Mouse (Mus musculus): ENCODE results near the gene Gm4922.

Gm4922 gene

DNA sequence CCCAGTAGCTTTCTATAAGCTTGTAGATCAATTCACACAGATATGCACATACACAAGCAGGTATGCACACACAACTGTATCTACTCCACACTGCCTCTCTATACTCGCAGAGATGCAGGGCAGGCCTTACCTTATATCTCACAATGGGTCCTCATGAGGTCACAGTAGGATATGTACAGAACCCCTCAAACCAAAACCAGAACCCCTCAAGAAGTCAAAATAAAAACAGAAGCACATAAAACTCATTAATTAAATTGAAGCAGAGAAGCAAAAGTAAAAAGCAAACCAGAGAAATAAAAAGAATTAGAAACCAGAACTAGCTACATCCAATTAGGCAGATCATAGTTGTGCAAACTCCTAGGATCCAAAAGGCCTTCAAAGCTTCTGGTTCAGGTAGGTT lies at the start of gene Gm4922:
Gene Gm4922 (minus strand): TSS at position 101 of the 400 bp plus-strand sequence.
- DNase-seq = no peak

DNA sequence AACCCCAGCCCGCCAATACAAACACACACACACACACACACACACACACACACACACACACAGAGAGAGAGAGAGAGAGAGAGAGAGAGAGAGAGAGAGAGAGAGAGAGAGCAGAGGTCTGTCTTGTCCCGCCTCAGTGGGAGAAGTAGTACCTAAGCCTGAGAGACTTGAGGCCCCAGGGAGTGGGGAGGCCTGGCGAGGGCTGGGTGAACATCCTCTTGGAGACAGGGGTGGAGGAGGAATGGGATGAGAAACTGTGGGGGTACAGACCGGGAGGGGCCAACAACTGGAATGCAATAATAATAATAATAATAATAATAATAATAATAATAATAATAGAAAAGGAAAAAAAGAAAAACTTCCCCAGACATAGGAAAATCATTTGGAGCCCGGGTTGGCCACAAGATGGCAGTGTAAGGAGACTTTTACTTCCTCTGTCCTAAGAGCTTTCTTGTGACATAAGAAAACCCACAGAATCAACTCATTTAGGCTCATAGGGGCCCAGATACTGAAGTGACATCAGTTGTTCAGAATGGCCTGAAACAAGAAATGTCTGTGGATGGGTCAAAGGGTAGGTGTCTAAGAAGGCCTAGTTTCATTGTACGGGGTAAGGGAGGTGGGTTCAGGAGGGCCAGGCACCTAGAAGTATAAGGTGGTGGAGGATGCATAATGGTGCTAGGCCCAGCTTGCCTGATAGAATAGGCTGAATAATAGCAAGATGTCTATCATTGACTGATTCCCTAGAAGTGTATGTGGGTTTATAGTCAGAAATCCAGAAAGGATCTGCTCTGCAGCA lies 49.3 kb upstream of the Gm4922 start:
- DNase-seq = peak; percentile 47

DNA sequence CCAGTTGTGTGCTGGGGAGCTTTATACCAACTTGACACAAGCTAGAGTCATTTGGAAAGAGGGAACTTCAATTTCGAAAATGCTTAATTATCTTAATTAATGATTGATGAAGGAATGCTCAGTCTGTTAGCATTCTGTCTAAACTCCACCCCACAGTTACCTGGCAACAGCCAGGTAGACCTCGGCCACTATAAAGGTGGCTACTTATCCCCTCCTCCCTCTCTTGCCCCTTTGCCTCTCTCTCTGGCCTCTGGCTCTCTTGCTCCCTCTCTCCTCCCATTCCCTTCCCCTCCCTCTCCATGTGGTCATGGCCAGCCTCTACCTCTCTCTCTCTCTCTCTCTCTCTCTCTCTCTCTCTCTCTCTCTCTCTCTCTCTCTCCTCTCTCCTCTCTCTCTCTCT lies 47.8 kb upstream of the Gm4922 start:
- no peak for DNase-seq

DNA sequence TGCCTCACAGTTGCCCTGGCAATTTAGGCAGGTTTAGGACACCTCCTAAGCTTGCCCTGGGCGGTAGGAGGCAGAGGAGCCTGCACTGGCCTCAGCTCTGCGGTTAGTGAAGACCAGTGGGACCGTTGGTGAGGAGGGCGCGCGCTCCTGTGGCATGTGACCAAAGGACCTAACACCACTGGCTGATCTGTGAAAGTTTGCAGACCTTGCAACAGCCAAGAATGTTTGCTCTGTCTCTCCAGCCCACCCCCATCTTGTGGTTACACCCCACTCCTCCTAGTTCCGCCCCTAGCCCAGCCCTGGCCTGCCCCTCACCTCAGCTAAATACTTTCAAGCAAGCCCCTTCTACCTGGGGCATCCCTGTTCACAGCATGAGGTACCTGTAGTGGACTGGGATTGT lies 45.2 kb upstream of the Gm4922 start:
- DNase-seq = no peak

DNA sequence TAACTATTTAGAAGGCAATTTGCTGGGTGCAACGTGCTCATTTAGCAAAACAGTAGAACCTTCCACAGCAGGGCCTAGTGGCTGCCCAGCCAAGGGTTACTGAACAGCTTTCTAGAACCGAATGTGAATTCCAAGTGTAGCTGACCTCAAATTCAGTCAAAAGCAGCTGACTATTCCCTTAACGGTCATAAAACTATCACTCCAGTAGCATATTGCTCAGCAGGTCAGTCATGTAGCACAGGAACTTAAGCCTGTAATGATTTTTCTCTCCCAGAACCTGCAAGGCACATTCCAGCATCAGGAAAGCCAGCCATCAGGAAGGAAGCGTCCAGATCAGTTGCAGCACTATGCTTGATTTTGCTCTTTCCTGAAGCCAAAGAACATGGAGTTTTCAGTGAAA lies 43.8 kb upstream of the Gm4922 start:
- DNase-seq = no peak

DNA sequence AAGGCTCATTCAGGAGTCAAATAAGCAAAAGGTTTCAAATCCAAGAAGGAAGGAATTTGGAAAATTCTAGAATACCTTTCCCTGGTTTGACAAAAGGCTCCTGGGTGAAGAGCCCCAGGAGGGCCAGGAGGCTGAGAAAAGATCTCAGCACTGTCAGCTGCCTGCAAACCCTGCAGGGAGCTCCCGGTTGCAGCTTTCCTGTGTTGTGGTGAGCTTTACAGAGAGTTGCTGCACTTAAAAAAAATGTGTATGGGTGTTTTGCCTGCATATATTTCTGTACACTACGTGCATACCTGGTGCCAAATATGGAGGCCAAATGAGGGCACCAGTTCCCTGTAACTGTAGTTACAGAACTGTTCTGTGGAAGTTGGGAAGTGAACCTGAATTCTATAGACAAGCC lies 41.3 kb upstream of the Gm4922 start:
- DNase-seq = no peak

DNA sequence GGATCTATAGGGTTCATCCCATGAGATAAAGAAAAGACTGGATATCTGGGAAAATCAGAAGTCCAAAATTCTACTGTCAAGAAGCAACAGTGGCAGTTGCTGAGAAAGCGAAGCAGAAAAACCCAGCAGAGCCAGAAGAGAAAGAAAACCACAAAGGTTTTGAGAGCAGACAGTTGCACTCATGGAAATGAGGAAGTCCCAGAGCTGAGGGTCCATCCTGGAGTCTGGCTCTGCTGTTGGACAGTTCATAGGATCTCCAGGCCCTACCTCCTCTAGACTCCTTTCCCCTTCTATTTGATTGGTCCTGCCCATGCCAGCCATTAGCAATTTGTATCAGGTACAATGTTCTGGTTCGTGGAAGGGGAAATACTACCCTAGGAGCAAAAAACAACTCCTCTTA lies 39.5 kb upstream of the Gm4922 start:
- no peak for DNase-seq

DNA sequence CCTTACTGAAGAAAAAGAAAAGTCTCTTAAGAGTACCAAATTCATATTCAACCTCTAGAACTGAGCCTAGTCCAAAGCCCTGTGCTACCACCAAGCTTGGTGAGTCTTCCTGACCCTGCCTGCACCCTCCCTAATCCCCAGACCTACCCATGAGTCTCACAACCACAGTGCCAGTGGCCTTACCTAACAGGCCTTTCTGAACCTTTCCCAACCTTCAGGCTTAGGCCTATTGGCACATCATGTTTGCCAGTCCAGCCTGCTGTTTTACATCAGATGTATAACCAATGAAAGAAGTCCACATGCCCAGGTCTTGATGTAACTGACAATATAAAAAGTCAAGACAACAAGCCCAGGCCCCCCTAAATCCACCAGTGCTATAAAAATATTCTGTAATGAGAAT lies 38.5 kb upstream of the Gm4922 start:
- no peak for DNase-seq

DNA sequence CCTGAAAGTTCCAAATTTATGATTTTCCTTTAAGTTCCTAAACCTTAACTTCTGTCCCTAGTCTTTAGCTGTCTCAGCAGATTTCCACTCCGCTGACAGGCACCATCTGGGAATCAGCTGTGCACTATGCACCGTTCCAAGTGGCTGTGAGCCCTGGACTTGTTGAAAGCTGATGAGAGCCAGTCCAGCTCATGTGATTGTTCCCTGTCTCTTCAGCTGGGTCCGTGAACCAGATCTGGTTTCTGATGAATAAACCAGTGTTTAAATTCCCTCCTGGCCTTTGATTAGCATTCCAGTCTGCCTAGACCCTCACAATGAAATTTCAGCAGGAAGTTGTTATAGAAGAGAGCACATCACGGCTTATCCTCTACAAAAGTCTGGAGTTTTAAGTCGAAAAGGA lies 30.0 kb upstream of the Gm4922 start:
- DNase-seq = peak; percentile 64

DNA sequence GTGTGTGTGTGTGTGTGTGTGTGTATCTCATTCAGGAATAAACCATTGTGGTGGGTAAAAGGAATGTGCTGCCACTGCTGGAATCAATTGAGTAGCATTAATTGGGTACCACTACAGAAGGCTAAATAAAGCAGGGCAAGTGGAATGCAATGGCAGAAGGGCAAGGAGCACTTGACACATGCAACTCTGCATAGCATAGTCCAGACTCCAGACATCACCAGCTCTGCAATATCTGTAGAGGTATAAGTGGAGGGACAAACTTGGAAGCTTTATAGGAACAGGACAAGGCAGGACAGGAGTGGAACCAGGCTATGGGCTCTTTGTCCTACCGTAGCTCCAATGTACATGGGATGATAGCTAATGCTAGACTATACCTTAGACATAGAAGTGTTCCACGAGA lies 25.2 kb upstream of the Gm4922 start:
- DNase-seq = no peak

DNA sequence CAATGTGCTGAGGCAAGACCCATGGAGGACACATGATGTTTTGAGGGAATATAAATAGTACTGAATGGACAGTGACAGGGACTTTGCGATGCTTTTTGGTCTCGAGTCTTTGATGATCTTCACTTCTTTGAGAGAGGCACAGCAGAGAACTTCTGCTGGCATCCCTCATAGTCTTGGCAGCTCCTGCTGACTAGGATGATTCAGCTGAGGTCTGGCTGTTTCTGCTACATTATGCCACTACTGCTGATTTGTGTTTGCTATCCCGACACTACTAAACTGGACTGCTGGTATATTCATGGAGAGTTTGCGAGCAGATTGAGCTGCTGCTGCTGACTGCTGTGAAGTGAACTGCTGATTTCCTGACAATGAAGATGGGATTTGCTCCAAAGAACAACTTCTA lies 3.5 kb upstream of the Gm4922 start:
- DNase-seq = no peak

DNA sequence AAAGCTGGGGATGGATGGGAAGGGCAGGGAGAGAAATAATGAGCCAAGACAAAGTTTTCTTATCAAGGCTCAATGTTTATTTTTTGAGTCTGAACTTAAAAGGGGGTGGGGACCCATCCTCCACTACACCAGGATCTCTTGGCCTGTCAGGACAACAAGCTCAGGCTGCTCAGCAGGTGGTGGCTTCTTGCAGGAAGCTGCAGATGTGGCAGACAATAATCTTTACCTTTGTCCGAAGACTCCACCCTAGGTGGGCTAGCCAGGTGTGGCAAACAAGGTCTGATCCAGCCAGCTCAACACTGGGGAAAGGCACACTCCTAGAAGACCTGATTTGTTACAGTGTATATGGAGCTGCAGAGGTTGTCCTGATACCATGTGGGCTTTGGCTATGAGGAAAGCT lies 2.0 kb upstream of the Gm4922 start:
- no peak for DNase-seq

DNA sequence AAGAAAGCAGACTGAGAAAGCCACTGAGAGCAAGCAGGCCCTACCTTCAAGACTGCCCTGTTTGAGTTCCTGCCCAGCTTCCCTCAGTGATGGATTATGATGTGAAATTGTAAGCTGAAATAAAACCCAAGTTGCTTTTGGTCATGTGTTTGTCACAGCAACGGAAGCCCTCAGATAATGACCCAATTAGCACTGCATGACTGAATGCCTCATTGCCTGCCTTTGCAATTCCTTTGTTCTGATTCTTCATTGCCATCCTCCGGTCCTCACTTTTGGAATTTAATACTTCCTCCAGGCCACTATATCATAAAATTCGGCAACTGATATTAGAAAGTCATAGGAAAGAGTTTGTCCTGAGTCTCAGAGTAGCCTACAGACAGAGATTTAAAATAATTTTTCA lies 9.0 kb downstream of the Gm4922 start:
- DNase-seq = no peak

DNA sequence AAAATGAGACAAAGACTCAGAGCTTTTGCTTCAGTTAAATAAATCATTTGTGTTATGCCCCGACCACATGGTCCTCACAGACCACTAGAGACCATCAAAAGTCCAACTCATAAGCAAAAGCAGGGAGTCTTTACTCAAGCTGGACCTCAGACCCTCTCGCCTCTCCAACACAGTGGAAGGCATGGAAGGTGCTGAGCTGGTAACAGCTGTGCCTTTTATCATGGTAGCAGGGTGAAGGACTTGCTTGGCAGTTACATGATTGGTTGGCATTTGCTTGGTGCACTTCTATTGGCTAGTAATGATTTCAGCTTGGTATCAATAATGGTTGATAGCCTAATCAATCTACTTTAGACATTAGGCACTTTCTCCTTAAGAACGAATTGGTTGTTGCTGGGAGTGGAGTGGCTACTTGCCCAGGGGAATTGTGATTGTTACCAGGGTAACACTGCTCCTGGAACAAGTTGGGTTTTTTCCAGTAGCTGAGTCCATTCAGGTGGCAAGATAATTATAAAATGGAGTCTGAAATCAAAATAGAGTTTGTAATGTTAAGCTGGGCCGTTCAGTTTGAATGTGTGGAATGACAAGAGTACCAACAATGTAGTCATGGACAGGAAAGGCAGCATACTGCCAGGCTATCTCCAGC lies 13.9 kb downstream of the Gm4922 start:
- no peak for DNase-seq

DNA sequence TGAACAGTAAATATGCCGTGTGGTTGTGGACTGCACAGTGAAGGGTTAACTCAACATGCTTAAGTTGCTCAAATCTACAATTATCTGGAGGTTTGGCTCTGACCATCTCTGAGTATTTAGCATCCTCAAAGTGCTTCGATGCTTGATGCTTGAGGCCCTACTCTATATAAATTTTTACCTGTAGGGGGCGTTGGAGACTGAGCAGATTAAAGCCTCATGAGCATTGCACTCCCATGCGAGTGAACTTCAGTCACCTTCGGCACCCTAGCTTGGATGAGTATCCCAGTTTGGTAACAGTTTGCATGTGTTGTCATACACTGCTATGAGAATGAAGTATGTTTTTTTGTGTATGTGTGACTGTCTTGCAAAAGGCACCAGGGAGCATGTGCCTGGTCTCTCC lies 16.7 kb downstream of the Gm4922 start:
- peak; percentile 9 for DNase-seq

DNA sequence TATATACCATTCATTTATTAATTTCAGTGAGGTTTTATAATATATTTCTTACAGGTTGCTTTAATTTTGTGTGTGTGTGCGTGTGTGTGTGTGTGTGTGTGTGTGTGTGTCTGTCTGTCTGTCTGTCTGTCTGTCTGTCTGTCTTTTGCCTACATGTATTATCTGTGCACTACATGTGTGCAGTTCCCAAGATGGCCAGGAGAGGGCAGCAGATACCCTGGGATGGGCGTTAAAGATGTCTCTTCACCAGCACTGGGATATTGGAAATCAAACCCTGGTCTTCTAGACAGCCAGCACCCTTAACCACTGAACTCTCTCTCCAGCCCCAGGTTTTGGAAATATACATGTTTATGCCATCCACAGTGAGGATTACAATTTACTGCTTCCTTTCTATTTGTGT lies 26.4 kb downstream of the Gm4922 start:
- DNase-seq = peak; percentile 40

DNA sequence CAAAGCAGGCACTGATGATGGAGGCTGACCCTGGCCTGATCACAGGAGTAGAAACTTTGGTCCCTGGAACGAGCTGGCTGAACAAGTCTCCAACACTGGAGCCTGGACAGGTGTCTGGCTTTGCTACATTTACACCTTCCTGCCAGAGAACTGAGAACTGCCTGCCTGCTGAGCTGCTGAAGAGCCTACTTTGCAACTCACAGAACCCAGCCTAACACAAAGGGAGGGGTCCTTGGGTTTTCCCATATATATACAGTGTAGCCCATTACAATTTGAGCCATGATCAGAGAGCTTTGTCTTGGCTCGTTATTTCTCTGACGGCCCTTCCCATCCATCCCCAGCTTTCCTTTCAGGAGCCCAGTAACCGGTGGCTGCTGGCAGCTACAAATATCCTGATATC lies 36.5 kb downstream of the Gm4922 start:
- DNase-seq = no peak

DNA sequence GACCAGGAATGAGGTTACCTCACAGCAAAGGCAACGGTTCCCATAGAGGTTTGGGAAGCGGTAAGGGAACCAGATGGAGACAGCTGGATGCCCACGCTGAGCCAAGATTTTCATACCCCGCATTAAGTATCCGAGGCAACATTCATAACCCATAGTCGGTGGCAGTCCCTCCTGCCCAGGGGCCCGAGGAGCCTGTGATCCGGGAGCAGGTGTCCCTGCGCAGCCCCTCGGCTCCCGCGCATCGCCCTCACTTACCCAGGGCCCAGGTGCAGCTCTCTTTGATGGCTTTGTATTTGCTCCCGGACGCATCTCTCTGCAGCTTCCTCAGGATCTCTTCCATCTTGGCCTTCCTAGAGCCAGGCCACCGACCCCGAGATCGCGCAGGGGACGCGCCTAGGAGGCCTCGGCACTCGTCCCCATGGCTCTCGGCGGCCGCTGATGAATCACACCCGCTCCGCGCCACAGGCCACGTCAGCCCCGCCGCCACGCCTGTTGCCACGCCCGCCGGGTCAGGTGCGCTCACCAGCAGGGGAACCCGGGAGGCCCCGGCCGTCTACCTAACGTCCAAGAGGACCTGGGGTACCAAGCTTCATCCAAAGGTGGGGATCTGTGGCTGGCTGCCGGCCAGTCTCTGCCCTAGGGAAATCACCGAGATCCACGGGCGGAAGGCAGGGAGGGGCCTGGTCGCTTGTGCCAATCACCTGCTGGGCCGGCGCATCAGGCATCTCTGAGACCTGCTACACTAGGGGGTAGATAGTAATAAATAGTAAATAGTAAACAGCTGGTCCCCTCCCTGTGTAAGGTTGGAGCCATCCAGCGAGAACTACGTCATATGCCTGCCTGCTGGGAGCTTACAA lies 43.1 kb downstream of the Gm4922 start, which contains the start of gene Arfgef3:
Gene Arfgef3 (minus strand): TSS at position 664 of the 857 bp plus-strand sequence.
- peak; percentile 68 for DNase-seq

DNA sequence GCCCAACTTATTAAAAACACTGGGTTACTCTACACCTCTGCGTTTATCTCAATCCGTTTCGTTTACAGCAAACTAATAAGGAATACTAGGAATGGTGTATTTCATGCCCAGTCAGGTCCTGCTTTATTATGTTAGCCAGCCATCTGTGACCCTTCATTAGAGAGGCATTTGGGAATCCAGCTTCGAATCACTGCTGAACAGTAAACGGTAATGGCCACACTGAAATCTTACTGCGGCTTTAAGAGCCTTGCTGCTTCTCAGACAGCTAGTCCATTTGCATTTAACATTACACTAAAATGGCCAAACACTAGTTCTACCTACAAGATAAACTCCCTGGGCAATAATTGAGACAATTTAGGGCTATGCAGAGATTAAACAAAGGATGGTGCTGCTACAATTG lies 44.5 kb downstream of the Gm4922 start:
- peak; percentile 2 for DNase-seq

DNA sequence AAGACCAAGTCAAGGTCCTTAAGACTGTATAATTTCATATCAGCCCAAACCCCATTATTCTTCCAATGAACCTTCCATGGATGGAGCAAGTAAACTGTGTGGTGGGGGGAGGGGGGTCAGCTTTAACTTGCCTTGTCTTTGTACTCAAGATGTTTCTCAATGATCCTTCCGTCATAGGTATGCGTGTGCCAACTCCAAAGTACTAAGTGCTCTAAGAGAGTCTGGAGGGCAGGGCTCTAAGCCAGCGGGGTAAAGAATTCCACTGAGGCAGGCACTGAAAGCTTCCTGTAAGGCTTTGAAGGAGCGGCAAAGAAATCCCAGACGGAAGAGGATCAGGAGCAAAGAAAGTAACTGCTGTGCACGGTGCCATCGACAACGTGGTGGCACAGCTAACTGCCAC lies 45.6 kb downstream of the Gm4922 start:
- DNase-seq = no peak

All from embryo, embryonic 11 days (tissue).